Mouse (Mus musculus) cerebellum, adult 18-20 months (tissue): Measurements from ENCODE around the gene Stx16.
A peak's percentile ranks its signal among the peaks of the same experiment; 100 is the strongest.

Experiments
- DNase-seq, 2 experiments: peaks; one replicate each; pipeline ENCODE4 v3.0.0; 2021

Gene Stx16

DNA sequence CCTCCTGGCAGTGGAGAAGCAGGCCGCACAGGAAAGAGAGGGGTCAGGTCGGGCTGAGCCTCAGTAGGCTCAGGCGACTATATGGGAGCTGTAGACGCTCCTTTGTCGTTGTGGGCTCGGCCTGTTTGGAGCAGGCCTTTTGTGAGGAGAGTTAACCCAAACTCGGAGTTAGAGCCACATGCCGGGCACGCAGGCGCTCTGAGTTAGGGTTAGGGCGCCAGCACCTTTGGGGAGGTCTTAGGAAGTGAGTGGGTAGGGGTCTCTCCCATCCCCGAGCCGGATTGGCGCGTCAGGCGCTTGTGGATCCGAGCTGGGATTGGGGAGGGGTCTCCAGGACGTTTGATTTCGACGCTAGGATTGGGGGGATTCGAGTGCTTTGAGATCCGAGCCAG, 321 bp downstream of the Stx16 start:
- DNase-seq, result peak in 1 of 2 experiments; percentile 22

DNA sequence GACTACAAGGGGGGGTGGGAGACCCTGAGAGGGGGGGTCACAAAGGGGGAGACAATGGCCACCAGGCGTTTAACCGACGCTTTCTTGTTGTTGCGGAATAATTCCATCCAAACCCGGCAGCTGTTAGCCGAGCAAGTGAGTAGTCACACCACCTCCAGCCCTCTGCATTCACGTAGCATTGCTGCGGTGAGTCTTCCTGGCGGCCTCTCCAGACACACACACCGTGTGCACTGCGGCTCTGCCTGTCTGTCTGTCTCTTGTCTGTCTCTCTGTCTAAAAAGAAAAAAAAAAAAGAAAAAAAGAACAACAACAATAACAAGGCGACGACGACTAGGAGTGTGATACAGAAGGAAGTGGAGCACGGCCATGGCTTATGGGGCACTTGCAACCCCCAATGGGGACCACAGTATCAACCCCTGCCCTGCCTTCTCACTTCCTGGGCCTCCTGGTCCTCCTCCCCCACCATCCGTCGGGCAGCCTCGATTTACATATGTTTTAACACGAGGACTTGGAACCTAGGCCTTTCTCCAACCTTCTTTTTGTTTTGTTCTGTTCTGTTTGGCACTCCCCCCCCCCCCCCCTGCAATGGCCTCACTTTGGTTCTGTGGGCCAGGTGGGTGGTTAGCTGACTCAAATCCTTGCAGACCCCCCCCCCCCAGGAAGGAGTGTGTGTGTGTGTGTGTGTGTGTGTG, 1.0 kb downstream of the Stx16 start:
- peak; percentile 11 to 14 for DNase-seq

DNA sequence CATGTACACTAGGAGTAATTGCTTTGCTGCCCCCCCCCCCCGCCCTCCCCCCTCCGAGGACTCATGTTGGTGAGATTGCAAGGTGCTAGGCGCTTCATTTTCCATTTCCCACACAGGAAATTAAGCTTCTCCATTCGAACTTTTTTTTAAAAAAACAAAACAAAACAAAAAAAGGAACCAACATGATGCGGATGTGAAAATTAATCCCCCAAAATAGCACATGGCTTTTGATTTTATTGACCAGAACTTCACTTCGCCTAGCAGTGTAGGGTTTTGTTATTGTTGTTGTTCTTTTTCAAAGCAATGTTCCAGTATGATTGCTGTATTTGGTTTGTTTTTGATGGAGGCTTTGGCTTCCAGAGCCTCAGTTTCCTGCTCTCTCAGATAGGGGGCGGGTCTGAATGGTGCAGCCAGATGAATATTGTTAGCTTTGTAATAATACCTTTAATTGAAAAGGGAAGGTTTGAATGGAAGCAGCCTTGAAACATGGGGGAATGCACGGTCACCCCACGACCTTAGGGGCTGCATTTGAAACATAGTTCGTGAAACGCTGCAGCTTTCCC, 1.7 kb downstream of the Stx16 start:
- no peak for DNase-seq

DNA sequence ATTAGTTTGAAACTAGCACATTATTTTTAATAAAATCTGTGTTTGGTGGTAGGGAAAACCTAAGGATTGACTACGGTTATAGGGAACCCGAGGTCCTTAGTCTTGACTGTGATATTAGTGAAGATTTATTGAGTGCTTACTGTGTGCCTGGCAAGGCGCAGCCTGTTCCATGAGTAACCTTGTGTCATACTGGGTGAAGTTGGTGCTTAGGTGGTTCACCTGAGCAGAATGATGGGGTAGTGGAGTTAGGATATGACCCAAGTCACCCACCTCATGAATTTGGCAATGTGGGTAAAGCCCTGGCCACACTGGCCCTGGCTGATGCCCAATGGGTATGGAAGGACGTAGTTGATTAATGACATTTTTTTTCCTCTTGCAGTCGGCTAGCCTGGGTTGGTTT, 5.7 kb downstream of the Stx16 start:
- DNase-seq, result no peak

DNA sequence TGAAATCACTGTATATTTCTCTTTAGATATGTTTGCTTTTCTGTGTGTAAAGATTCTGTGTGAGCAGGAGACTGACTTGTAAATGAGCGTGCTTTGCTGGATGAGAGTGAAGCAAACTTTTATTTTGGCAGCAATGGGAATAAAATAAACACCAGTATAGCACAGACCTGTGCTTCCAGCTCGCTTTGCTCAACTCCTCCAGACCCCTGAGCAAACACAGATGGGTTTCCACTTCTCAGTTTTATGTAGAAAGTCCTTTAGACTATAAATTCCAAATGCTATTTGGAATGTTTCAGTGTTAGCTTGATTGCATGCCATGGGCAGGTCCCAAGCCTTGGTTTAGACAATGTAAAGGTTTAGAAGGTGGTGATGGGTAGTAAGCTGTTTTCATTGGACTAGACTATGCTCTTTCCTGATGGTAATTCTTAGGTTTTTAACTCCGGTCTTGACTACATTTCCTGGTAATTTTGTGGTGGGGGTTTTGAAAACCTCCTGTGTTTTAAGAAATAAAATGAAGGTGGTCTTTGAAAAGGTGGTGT, 6.3 kb downstream of the Stx16 start:
- DNase-seq, result no peak

DNA sequence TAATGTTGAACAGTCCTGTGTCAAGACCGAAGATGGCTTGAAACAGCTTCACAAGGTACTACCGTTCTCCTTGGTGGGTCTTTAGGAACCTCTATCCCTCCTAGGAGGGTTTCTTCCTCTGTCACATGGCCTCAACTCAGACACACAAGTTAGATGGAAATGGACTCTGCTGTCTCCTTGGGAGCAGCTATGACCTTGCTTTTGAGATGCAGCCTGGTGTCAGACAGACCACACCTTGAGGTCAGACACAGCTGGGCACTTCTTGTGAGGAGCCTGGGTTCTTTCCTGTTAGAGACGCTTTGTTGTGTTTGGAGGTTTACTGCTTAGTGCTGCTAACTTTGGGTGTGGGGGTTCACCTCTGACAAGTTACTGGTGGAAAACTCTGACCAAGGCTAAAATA, 19.0 kb downstream of the Stx16 start:
- no peak for DNase-seq

DNA sequence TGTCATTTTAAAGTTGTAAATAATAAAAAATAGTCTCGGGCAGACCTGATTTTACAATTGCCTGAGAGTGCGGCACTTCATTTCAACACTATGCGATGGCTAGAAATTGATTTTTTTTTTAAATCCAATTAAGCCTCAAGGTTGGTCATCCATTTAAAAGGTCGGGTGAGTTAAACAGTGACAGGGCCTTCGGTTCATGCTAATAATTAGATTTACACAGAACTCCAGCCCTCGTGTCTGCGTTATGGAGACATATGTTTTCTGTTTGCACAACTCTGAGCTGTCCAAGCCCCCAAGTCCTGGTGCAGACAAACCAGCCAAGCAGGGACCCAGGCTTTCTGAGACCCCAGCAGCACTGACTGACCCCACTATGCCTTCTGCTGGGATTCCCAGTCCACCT, 26.3 kb downstream of the Stx16 start:
- no peak for DNase-seq

DNA sequence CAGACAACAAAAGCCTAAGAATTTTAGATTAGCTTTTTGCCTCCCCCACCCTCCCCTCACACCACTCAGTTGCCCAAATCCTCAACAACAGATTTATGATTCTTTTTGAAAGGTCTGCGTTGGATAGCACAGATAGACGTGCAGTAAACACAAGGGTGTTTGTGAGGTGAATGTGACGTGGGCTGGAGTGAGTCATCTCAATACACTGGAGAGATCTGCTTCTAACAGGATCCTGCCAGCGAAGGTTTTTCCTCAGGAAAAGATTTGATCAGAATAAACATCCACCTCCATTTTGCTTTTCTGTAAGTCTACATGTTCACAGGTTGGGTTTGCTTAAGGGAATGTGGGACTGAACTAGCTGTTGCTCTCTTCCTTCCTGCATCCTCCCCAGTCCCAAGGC, 27.4 kb downstream of the Stx16 start:
- DNase-seq, result no peak

DNA sequence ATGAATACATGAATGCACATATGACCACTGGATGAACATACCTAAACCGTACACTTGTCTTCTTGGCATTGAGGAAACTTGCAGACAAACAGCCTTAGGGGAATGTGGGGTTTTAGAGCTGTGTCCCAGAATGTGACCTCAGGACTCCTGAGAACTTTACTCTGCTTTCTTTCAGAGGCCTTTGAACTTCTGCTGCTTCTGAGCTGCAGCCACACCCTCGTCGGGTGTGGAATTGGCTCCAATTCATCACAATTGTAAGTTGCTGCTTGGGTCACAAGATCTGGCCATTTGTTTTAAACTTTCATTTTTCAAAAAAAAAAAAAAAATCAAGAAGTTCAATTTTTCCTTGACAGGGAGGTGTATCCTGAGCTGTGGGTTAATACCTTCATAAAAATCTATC, 31.3 kb downstream of the Stx16 start:
- DNase-seq, result no peak

DNA sequence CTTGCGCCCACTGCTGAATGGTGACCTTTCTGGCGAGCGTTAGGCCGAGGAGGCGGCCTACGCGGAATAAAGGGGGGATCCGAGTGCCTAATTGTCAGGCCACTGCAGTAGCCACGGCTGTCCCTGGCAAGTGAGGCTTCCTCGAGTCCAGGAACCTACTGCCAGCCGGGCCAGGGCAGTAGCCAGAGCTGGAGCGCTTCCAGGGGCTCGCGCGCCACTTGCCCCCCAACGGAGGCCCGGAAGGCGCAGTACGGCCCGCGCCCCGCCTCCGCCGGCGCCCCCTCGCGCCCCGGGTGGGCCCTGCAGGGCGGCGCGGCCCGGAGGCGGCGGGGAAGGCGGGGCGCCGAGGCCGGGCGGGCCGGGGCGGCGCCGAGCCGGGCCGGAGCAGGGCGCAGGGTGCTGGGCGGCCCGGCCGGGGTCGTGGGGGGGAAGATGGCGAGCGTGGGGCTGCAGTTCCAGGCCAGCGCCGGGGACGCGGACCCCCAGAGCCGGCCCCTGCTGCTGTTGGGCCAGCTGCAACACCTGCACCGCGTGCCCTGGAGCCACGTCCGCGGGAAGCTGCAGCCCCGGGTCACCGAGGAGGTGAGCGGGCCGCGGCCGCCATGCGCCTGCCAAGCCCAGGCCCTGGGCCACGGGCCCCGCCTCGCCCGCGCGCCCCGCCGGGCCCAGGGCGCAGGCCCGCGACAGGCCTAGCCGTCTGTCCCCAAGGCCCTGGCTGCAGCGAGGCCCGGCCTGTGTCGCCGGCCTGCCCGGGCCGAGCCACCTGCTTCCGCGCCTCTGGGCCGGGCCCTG, 34.1 kb downstream of the Stx16 start, which contains the start of gene Npepl1:
Npepl1 (plus strand) TSS at position 359 of the 792 bp plus-strand sequence.
- peak; percentile 64 to 80 for DNase-seq

DNA sequence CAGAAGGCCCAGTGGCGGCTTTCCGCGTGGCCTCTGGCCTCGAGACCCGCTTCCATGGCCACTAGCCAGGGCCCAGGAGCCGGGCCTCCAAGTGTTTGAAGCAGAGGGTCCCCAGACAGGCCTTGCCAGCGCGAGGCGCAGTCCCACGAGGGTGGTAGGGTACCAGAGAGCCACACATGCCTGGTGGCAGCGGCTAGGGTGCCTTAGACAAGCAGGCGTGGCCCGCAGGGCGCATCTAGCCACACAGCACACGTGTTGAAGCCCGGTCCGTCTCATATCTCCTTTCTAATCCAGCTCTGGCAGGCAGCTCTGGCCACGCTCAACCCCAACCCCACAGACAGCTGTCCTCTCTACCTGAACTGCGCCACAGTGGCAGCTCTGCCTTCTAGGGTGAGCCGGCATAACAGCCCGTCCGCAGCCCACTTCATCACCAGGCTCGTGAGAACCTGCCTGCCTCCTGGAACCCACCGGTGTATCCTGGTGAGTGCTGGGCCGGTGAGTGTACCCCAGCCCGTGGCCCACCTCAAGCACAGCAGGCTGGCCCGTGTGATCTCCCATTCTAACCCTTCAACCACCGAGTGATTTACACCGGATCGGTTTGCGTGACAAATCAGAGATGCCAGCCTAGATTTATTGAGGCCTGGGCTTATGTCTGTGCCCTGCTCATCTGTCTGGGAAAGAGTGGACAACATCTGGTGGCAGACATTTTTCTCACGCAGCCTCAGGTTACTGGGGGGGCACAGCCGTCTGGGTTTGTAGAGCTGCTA, 34.9 kb downstream of the Stx16 start:
- DNase-seq, result no peak

DNA sequence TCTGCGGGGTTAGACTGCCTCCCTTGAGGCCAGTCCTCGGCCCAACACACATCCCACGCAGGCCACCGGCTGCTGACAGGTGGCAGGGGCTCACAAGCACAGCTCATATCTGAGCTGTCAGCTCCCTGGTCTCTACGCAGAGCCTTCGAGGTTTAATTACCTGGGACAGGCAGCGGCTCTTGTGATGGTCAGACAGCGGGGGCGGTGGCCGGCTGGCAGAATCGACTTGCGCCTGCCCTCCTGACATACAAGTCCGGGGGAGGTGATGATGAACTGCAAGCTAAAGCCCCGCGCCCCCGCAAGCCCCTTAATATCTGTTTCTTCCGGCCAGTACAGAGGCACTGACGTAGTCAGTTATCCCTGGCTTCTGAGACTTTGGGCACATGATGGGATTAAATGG, 36.8 kb downstream of the Stx16 start:
- no peak for DNase-seq

DNA sequence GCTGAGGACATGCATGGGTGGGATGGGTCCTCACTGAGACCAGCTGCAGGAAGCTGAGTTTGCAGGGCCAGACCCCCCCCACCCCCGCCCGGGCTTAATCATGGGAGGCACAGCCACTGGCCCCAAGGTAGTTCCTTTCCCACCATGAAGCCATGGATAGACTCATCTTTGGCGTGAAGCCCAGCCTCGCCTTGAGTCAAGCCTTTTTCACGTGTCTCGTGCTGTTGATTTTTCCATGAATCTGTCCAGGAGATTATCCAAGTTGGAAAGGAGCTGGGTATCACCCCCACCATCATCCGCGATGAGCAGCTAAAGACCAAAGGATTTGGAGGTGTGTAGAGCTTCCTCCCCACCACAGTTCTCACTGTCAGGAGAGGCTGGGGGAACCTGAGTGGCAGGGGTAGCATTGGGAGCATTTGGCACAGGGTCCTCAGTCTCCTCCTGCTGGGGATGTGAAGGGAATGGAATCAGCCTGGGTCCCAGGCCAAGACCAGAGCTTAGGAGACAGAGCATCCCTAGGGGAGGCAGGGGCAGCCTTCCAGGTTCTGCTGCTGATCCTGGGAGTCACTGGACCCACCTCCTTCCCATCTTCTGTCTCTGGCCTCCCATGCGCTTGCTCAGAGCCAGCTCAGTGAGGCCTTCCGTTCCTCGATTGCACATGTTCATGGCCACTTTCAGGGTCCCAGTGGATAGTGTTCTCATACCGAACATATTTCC, 38.2 kb downstream of the Stx16 start:
- DNase-seq, result no peak

DNA sequence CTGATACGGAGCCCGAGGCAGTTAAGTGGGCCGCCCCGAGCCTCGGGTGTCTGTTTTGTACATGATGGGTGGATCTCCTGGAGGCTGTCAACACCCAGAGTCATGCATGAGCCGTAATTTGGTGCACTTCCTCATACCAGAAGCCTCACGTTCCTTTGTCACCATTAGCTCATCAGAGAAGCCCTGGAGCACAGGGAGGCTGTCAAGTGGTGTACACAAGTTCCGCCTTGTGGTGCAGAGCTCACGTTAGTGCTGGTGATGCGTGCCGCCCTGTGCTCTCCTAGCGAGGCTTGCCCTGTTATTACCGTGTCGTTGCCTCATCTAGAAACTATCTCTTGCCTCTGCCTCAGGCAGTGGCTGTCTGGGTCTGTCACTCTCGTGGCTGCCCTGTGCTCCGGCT, 40.8 kb downstream of the Stx16 start:
- DNase-seq, result no peak

DNA sequence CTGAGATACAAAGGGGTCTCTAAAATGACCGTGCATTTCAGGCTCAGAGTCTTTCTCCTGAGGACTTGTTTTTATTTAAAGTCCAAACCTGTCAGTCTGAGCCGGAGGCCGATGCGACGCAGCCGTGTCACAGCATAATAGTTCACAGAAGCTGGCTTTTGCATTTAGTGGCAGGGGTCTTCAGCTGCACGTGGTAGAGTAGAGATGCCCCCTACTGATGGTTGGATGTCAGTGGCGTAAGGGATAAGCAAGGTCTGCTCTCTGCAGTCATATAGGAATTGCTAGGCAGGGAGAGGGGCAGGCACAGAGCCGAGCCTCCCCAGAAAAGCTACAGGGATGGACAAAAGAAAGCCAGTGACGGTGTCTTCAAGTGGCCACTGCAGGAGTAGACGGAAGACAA, 42.0 kb downstream of the Stx16 start:
- DNase-seq, result no peak

DNA sequence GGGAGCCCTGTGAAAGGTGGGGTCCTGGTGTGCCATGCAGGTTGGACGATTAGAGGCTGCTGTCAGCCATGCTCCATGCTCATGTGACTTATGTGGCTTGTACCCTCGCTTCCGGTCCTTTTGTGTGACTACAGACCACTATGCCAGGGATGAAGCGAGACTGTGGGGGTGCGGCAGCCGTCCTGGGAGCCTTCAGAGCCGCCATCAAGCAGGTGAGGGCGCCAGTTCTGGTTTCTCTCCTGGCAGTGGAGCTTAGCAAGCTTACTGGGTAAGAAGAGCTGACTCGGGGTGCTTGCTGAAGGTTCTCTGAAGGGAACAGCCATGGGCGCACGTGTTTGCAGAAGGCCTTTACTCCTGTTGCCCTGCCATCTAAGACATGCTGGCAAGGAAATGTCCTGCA, 43.2 kb downstream of the Stx16 start:
- DNase-seq, result no peak

DNA sequence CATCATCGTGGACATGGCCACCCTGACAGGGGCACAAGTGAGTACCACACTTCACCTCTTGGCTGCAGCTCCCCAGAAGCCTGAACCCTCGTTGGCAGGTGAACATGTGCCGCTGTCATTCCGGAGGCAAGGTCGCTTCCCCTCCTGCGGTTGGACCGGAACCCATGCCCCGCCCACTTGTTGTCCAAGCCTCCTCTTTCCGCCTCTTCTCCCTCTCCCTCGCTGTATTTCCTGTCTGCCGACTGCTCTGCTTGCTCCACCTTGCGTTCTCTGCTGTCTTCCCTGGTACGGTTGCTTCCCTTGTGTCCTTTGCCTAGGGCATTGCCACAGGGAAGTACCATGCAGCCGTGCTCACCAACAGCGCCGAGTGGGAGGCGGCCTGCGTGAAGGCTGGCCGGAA, 44.5 kb downstream of the Stx16 start:
- DNase-seq, result no peak

DNA sequence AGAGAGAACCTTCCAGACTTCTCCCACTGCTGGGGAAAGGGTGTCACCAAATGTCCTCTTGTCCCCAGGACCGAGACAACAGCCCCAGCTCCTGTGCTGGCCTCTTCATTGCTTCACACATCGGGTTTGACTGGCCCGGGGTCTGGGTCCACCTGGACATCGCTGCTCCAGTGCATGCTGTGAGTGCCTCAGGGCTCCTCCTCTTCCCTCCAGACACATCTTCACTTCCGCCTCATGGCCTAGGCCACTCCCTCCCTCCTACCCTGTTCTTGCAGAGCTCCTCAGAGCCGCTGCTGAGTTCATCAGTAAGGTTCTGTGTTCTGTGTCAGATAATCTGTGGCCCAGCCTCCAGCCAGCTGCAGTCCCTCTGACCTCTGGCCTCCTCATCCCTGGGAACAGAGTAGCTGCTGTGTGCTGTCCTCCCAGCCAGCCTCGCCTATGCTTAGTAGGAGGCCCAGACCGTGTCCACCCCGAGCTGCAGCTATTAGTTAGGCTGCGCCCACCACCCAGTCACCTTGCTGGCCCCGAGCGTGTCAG, 45.4 kb downstream of the Stx16 start:
- no peak for DNase-seq

DNA sequence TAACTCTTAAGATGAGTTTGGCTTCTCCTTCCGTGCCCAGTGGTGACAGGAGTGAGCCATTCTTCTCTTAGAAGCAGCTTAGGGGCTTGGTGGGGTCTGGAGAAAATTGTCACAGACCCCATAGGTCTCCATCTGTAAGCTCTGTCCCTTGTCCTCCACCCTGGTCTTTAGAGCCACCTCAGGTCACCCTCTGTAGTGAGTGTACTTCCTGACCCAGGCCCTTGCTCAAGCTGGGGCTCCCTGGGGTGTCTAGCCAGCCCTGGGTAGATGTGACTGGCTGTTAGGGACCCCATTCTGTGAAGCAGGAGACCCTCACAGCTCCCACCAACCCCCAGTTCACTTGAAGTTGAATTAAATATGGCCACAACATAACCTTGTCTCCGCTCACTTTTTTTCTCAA, 46.2 kb downstream of the Stx16 start:
- no peak for DNase-seq

DNA sequence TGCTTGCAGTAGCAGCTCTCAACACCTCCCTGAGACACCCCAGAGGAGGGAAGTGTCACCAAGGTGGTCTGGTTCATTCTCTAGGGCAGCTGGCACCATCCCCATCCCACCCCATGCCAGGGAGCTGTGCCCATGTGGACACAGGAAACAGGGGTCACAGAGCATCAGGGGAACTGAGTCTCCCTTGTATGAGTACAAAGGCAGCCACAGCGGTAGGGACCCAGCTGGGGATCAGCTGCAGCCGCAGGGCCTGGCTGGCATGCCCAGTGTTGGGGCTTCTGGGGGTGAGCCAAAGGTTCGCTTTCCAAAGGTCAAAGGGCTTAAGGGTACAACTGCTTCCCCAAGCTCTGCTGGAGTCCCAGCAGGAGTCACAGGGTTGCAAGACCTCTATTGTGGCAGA, 47.6 kb downstream of the Stx16 start:
- no peak for DNase-seq

DNA sequence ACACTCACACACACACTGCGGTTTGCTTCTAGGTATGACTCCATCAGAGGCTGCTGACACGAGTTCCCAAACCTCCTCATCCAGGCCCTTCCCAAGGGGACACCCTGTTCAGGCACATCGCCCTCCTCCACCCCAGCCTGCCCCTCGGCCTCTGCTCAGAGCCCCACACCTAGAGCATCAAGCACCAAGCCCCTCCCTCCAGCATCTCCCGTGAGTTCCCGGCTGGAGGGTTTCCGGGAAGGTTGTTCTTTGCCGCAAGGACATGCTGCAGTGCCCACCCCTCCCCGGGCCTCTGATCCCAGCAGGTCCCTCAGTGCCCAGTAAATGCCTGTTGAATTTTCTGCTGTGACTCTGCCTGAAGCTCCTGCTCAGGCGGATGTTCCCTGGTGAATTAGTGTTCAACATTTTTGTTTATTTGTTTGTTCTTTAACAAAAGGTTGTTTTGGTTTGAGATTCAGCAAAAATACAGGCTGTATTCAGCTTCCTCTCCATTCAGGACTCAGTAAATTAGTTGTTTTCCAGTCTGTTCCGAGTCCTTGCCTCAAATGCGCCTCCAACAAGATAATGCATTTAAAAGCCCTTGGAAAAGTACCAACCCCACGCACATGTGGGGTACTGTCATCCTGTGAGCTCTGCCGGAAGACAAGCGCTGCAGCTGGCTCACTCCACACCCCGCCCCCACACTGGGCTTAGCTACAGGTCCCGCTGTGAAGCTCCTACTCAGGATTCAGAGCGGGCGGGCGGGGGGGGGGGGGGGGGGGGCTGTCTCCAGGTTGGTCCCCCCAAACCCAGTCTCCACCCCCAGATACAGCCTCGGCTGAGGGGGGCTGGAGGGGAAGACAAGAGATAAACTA, 50.6 kb downstream of the Stx16 start:
- no peak for DNase-seq
